Comparison of ENCODE assay signal across 9 mouse cellular contexts in genomic region chr2:91065544-91065943, GRCm38 (mm10). TPM values are rescaled to one million over a fixed set of nuclear protein-coding genes. Genes with fewer than 3 reads are reported as not detected.
A peak's percentile ranks its signal among the peaks of the same experiment; 100 is the strongest.
DNase-seq lines count a peak whose midpoint lies in the region; TF ChIP-seq lines count a peak whose summit lies in the region.
"Had no signal": no experiment of that assay in that cellular context is flagged by ENCODE, and none has a peak within 500 bp of the region (broad histone marks: within the 10 kb centered on the region; RNA-seq: fewer than 3 reads in every experiment).

No protein-coding gene starts in this region.

- H3K27ac ChIP-seq in bone marrow macrophage, adult 2 months (ENCODE audit: insufficient read depth, low read depth, low read length): no peak overlapping the region
- H3K27ac ChIP-seq: limb, embryonic 15.5 days had no signal

- peak; percentile 51 to 54 for DNase-seq in adrenal gland, adult 18-20 months (ENCODE audit: low spot score in 2 of 2)
- DNase-seq in adrenal gland, postnatal 4 days (ENCODE audit: low spot score in 2 of 2): no peak
- peak; percentile 39 for DNase-seq in lung, adult 2 months
- DNase-seq in lung, postnatal 25 days (ENCODE audit: low spot score): no peak
- peak; percentile 74 for DNase-seq in induced T-regulatory cell, adult 2 months (ENCODE audit: low read depth)
- DNase-seq in mesoderm, embryonic 11.5 days (ENCODE audit: low read depth, low spot score): peak; percentile 43
- DNase-seq in urinary bladder, postnatal 4 days (ENCODE audit: low spot score in 2 of 2): no peak

- 32% methylated on average over 3 of the region's 3 CpGs for WGBS in lung, adult 2 months

- no peak overlapping the region for H3K4me3 ChIP-seq in lung, adult 2 months (replicated peaks; ENCODE audit: extremely low read depth, low read depth, low read length)
- H3K4me3 ChIP-seq in bone marrow macrophage, adult 2 months (ENCODE audit: insufficient read depth, low read length): no peak overlapping the region
- H3K4me3 ChIP-seq: limb, embryonic 15.5 days had no signal

- TF ChIP-seq POLR2A in lung, adult 2 months (IDR thresholded peaks at IDR 0.05; ENCODE audit: borderline replicate concordance, extremely low read depth, low read depth, low read length): no peak
- no peak for TF ChIP-seq POLR2A in bone marrow macrophage, adult 2 months (IDR thresholded peaks at IDR 0.05; ENCODE audit: borderline replicate concordance, low read depth, low read length)

- peak; percentile 70 for TF ChIP-seq CTCF in lung, adult 2 months (IDR thresholded peaks at IDR 0.05; ENCODE audit: insufficient read depth, low read length)
- peak; percentile 72 for TF ChIP-seq CTCF in bone marrow macrophage, adult 2 months (IDR thresholded peaks at IDR 0.05; ENCODE audit: low read depth, low read length)

- H3K4me1 ChIP-seq in lung, adult 2 months (ENCODE audit: control insufficient read depth, insufficient read depth, low read length): peaks cover 5% of the 10 kb centered on the region
- H3K4me1 ChIP-seq in bone marrow macrophage, adult 2 months (ENCODE audit: control insufficient read depth, insufficient read depth, low read length): peaks cover 4% of the 10 kb centered on the region; the same call in 1 of the 2 replicates

RNA-seq across cellular contexts. Expression of gene Slc39a13, which starts 4.7 kb away (rescaled TPM):
- total RNA-seq in adrenal gland, adult 18-20 months (2021): 10 to 100 TPM; 25.1 to 30.4 TPM
- 10 to 100 TPM; 35.7 to 42.0 TPM for total RNA-seq in adrenal gland, postnatal 4 days (2021)
- polyA plus RNA-seq in lung, adult 2 months (2012; rRNA removed): 88.2 and 101 TPM in 2 replicates
- 47.0 and 55.1 TPM in 2 replicates for polyA plus RNA-seq in bone marrow macrophage, adult 2 months (2012; ENCODE audit: insufficient read depth, insufficient read length, missing spikeins)

RNA-seq across cellular contexts. Expression of gene Psmc3, which starts 11.7 kb away (rescaled TPM):
- total RNA-seq in adrenal gland, adult 18-20 months (2021): 100 to 1,000 TPM; 197 to 212 TPM
- total RNA-seq in adrenal gland, postnatal 4 days (2021): 100 to 1,000 TPM; 203 to 210 TPM
- 51.7 and 76.9 TPM in 2 replicates for polyA plus RNA-seq in lung, adult 2 months (2012; rRNA removed)
- 103 and 124 TPM in 2 replicates for polyA plus RNA-seq in bone marrow macrophage, adult 2 months (2012; ENCODE audit: insufficient read depth, insufficient read length, missing spikeins)

RNA-seq across cellular contexts. Expression of gene Spi1, which starts 16.6 kb away (rescaled TPM):
- total RNA-seq in adrenal gland, adult 18-20 months (2021): 1 to 10 TPM; 5.3 to 9.9 TPM
- total RNA-seq in adrenal gland, postnatal 4 days (2021): 1 to 10 TPM; 7.8 to 7.9 TPM
- 65.7 and 70.7 TPM in 2 replicates for polyA plus RNA-seq in lung, adult 2 months (2012; rRNA removed)
- polyA plus RNA-seq in bone marrow macrophage, adult 2 months (2012; ENCODE audit: insufficient read depth, insufficient read length, missing spikeins): 464 and 487 TPM in 2 replicates

RNA-seq across cellular contexts. Expression of gene Rapsn, which starts 30.1 kb away (rescaled TPM):
- 1 to 10 TPM in 1 of 2 experiments, under 1 TPM in 1; 0.93 to 1.6 TPM for total RNA-seq in adrenal gland, adult 18-20 months (2021)
- 1 to 10 TPM; 4.2 to 4.9 TPM for total RNA-seq in adrenal gland, postnatal 4 days (2021)
- polyA plus RNA-seq in lung, adult 2 months (2012; rRNA removed): 2.6 and 4.7 TPM in 2 replicates
- polyA plus RNA-seq in bone marrow macrophage, adult 2 months (2012; ENCODE audit: insufficient read depth, insufficient read length, missing spikeins): 9.3 and 10.3 TPM in 2 replicates

RNA-seq across cellular contexts. Expression of gene Mybpc3, which starts 52.4 kb away (rescaled TPM):
- total RNA-seq in adrenal gland, adult 18-20 months (2021): under 1 TPM; 0.07 to 0.19 TPM
- total RNA-seq in adrenal gland, postnatal 4 days (2021): under 1 TPM in 1 of 2 experiments, not detected in 1; 0.17 TPM
- polyA plus RNA-seq in lung, adult 2 months (2012; rRNA removed): 7.0 and 11.2 TPM in 2 replicates
- polyA plus RNA-seq in bone marrow macrophage, adult 2 months (2012; ENCODE audit: insufficient read depth, insufficient read length, missing spikeins): 0.19 TPM in 1 of 2 replicates, not detected in the other

Comparison
In these comparisons a context has a peak if more than half of its experiments do, and no peak if none do; other contexts are left out.
1. DNase-seq: peak in adrenal gland, adult 18-20 months (2 of 2), lung, adult 2 months (single experiment), induced T-regulatory cell, adult 2 months (single experiment) and mesoderm, embryonic 11.5 days (single experiment); none in adrenal gland, postnatal 4 days (0 of 2), lung, postnatal 25 days (single experiment) and urinary bladder, postnatal 4 days (0 of 2).